In genomic region chr16:97272035-97272631, GRCm38 (mm10) we compare ENCODE assay signal across 8 mouse cellular contexts.
DNase-seq lines count a peak whose midpoint lies in the region; ATAC-seq and TF ChIP-seq lines count a peak whose summit lies in the region.

No protein-coding gene starts in this region.

- no peaks in the 10 kb centered on the region for H3K9me3 ChIP-seq in hindbrain, postnatal 0 days (ENCODE audit: low read length)

- no peak for ATAC-seq in Patski
- peak; percentile 95 for ATAC-seq in hindbrain, postnatal 0 days

- in situ Hi-C loops in Patski (cut with MboI; ENCODE audit: low pct_unique_long_range_greater_than_20kb): no loop called here

- no peaks in the 10 kb centered on the region for H3K27me3 ChIP-seq in Patski
- H3K27me3 ChIP-seq in hindbrain, postnatal 0 days (ENCODE audit: insufficient read depth, low read length): no peaks in the 10 kb centered on the region

- WGBS in hindbrain, postnatal 0 days: 8% methylated on average over 12 of the region's 12 CpGs

- H3K36me3 ChIP-seq in hindbrain, postnatal 0 days (ENCODE audit: insufficient read depth, low read length): no peaks in the 10 kb centered on the region

- DNase-seq in Patski (ENCODE audit: low read depth, low spot score): no peak
- peak; percentile 87 to 88 for DNase-seq in cerebellum, postnatal 14 days
- DNase-seq in frontal cortex, postnatal 25 days (ENCODE audit: low spot score in 2 of 2): peak; percentile 78 to 79
- DNase-seq in hindbrain, postnatal 0 days (ENCODE audit: low spot score): peak; percentile 90
- DNase-seq in left cerebral cortex, adult 11 months (ENCODE audit: low spot score): peak; percentile 64
- peak; percentile 70 for DNase-seq in lung, postnatal 36 days
- DNase-seq in retina, postnatal 1 day: peak; percentile 87
- DNase-seq in thymus, postnatal 36 days: peak; percentile 76 to 80

- no peaks in the 10 kb centered on the region for H3K4me1 ChIP-seq in hindbrain, postnatal 0 days (ENCODE audit: insufficient read depth, low read length)

- peak overlapping the region; percentile 26; the same call in 1 of the 2 replicates for H3K27ac ChIP-seq in hindbrain, postnatal 0 days

- POLR2A ChIA-PET in Patski (lab: Charles Lee): interaction anchor here (0.6 kb wide), 1 partner anchor 180 kb away, joined by 3 read pairs; no protein-coding TSS in a partner anchor

- H3K9ac ChIP-seq in hindbrain, postnatal 0 days (replicated peaks; ENCODE audit: low read length): no peak overlapping the region

- peak overlapping the region; percentile 53 for H3K4me2 ChIP-seq in hindbrain, postnatal 0 days (ENCODE audit: low read depth, low read length)

- peak overlapping the region; percentile 18 for H3K4me3 ChIP-seq in hindbrain, postnatal 0 days (ENCODE audit: low read length)

- peak; percentile 94 for TF ChIP-seq CTCF in Patski (IDR thresholded peaks at IDR 0.05)
- TF ChIP-seq CTCF in hindbrain, postnatal 0 days (IDR thresholded peaks at IDR 0.05; ENCODE audit: low read depth): peak; percentile 94

- CTCF ChIA-PET in Patski (lab: Charles Lee): interaction anchor here (0.8 to 1.0 kb wide), 2 partner anchors 255 to 418 kb away, joined by 3 to 4 read pairs; no protein-coding TSS in a partner anchor
